Mouse (Mus musculus) liver, postnatal 0 days (tissue): ENCODE results near the gene Gm20388. TPM values are rescaled to one million over a fixed set of nuclear protein-coding genes. Genes with fewer than 3 reads are reported as not detected.
A peak's percentile ranks its signal among the peaks of the same experiment; 100 is the strongest.
"Not testable (repeated sequence)": the region's sequence is repeated elsewhere in the genome, so short reads cannot be mapped to it uniquely, and the experiment has no call there.

Experiments
- ATAC-seq: fragments of 200-750 bp; cut with Nextera tagmentation; 2 replicates; pipeline ENCODE4 v1.8.0; 2017; ENCODE audit warnings: mild to moderate bottlenecking, moderate library complexity
- DNase-seq: peaks from one replicate; pipeline ENCODE4 v3.0.0-alpha.2; 2016
- H3K27ac ChIP-seq: fragments of 300-500 bp; sonication (generic); 2 replicates; pipeline ENCODE4 v1.5.1; 2014; ENCODE audit warnings: antibody characterized with exemption, moderate library complexity, mild to moderate bottlenecking, low read depth
- H3K27me3 ChIP-seq: fragments of 300-500 bp; sonication (generic); 2 replicates; pipeline ENCODE4 v1.6.1; 2014; ENCODE audit warnings: low read length, control low read depth, mixed read lengths; ENCODE audit not compliant: insufficient read depth
- H3K36me3 ChIP-seq: fragments of 300-500 bp; sonication (generic); replicated peaks from 2 replicates; pipeline ENCODE4 v1.6.1; 2014; ENCODE audit warnings: mild to moderate bottlenecking, control low read depth, low read length, moderate library complexity, mixed read lengths; ENCODE audit not compliant: insufficient read depth
- H3K4me1 ChIP-seq: fragments of 300-500 bp; sonication (generic); 2 replicates; pipeline ENCODE4 v1.6.1; 2014; ENCODE audit warnings: antibody characterized with exemption, mild to moderate bottlenecking, control low read depth; ENCODE audit not compliant: insufficient read depth
- H3K4me2 ChIP-seq: fragments of 300-500 bp; sonication (generic); 2 replicates; pipeline ENCODE4 v1.6.1; 2014; ENCODE audit warnings: low read depth, mild to moderate bottlenecking, low read length, moderate library complexity, mixed read lengths
- H3K4me3 ChIP-seq: fragments of 300-500 bp; sonication (generic); 2 replicates; pipeline ENCODE4 v1.5.1; 2014; ENCODE audit warnings: low read depth, low read length
- H3K9ac ChIP-seq: fragments of 300-500 bp; sonication (generic); replicated peaks from 2 replicates; pipeline ENCODE4 v1.6.1; 2014; ENCODE audit warnings: mild to moderate bottlenecking, moderate library complexity
- H3K9me3 ChIP-seq: fragments of 300-500 bp; sonication (generic); 2 replicates; pipeline ENCODE4 v1.6.1; 2016; ENCODE audit warnings: mild to moderate bottlenecking, control low read depth, low read length, mixed read lengths
- CTCF ChIP-seq: sonication (generic); IDR thresholded peaks from 2 replicates; pipeline ENCODE4 v1.5.1; 2016; ENCODE audit warnings: antibody characterized with exemption, low read depth
- EP300 ChIP-seq: IDR thresholded peaks from 2 replicates; pipeline ENCODE4 v1.6.1; 2016; ENCODE audit warnings: antibody characterized with exemption, low read depth, mild to moderate bottlenecking
- WGBS: fragments of 180-500 bp; shearing (Covaris S2); extraction: QIAGEN DNeasy Blood & Tissue Kit; methylation state at CpG from one replicate; pipeline ENCODE4 v1.1.7; 2014; ENCODE audit not compliant: insufficient replicate concordance; 5-methylcytosine and 5-hydroxymethylcytosine counted together
- polyA plus RNA-seq: library from polyadenylated mRNA; unstranded; fragments of >200 nt; fragmentation: Nextera tagmentation; extraction: Ambion mirVana; gene quantifications from 2 replicates; pipeline ENCODE4 v1.2.1, GENCODE M21; 2015

Gm20388 gene
- polyA plus RNA-seq, 1 experiment from 2014 or later = not detected

GRCm38 (mm10) chr8:123959473-123959872 lies 4048.8 kb downstream of the Gm20388 start:
- Histone ChIP-seq H3K9ac (no peak overlapping the region), H3K4me2 (0 out of 2 replicates have a peak overlapping the region, but pooled peaks have one; percentile 2), H3K36me3 (peaks cover 94% of the 10 kb centered on the region), H3K27ac (no peak overlapping the region), H3K9me3 (no peaks in the 10 kb centered on the region), H3K4me1 (no peaks in the 10 kb centered on the region; the same call in 1 of the 2 replicates), H3K27me3 (no peaks in the 10 kb centered on the region), H3K4me3 (no peak overlapping the region)
- DNase-seq (no peak), ATAC-seq (peak; percentile 18; the same call in 1 of the 2 replicates)
- 85% methylated on average over 6 of the region's 6 CpGs for WGBS
- no peak for TF ChIP-seq EP300
- no peak for TF ChIP-seq CTCF

- DNase-seq = no peak
- Histone ChIP-seq H3K27me3 (no peaks in the 10 kb centered on the region), H3K4me2 (no peak overlapping the region), H3K36me3 (peaks cover 94% of the 10 kb centered on the region), H3K9ac (no peak overlapping the region), H3K9me3 (no peaks in the 10 kb centered on the region), H3K4me3 (no peak overlapping the region), H3K4me1 (no peaks in the 10 kb centered on the region; the same call in 1 of the 2 replicates), H3K27ac (no peak overlapping the region)
- TF ChIP-seq CTCF = no peak
- no peak for TF ChIP-seq EP300
- ATAC-seq = no peak
- WGBS = 81% methylated on average over 9 of the region's 9 CpGs
Measured at GRCm38 (mm10) chr8:123960056-123960455, 4049.4 kb downstream of the Gm20388 start.

DNA sequence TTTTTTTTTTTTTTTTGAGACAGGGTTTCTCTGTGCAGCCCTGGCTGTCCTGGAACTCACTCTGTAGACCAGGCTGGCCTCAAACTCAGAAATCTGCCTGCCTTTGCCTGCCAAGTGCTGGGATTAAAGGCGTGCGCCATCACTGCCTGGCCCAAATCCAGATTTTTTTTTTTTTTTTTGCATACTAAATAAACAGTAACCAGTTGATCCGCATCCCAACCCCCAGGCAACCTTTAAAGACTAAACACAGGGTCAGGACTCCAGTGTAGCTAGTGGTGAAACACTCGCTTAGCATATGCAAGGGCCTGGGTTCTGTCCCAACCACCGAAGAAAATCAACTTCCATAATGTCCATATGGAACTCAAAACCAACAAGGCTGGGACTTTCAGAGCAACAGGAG lies 4049.9 kb downstream of the Gm20388 start:
- not testable (repeated sequence) for DNase-seq, H3K9me3 ChIP-seq, H3K27ac ChIP-seq, H3K4me2 ChIP-seq, H3K9ac ChIP-seq, H3K4me3 ChIP-seq, H3K4me1 ChIP-seq, H3K27me3 ChIP-seq
- ATAC-seq = peak; percentile 49; the same call in 1 of the 2 replicates
- WGBS = 70% methylated on average over 5 of the region's 5 CpGs
- peaks cover 93% of the 10 kb centered on the region for H3K36me3 ChIP-seq

- Histone ChIP-seq H3K27me3 (no peaks in the 10 kb centered on the region), H3K36me3 (peaks cover 93% of the 10 kb centered on the region), H3K9ac (no peak overlapping the region), H3K4me2 (no peak overlapping the region), H3K27ac (no peak overlapping the region), H3K9me3 (no peaks in the 10 kb centered on the region), H3K4me3 (no peak overlapping the region), H3K4me1 (no peaks in the 10 kb centered on the region; the same call in 1 of the 2 replicates)
- WGBS = 78% methylated on average over 1 of the region's 1 CpGs
- DNase-seq = no peak
- TF ChIP-seq EP300 = no peak
- no peak for TF ChIP-seq CTCF
- no peak for ATAC-seq
Measured at GRCm38 (mm10) chr8:123961371-123961770, 4050.7 kb downstream of the Gm20388 start.

GRCm38 (mm10) chr8:123966896-123967295 lies 4056.3 kb downstream of the Gm20388 start:
- 70% methylated on average over 2 of the region's 2 CpGs for WGBS
- Histone ChIP-seq H3K27ac (no peak overlapping the region), H3K4me1 (peaks cover 4% of the 10 kb centered on the region; the same call in 1 of the 2 replicates), H3K27me3 (no peaks in the 10 kb centered on the region), H3K36me3 (peaks cover 93% of the 10 kb centered on the region), H3K4me3 (no peak overlapping the region), H3K4me2 (no peak overlapping the region), H3K9ac (no peak overlapping the region), H3K9me3 (no peaks in the 10 kb centered on the region)
- DNase-seq (no peak), ATAC-seq (0 out of 2 replicates have a peak, but pooled peaks have one; percentile 38)
- peak; percentile 57 for TF ChIP-seq CTCF
- TF ChIP-seq EP300 = no peak

DNA sequence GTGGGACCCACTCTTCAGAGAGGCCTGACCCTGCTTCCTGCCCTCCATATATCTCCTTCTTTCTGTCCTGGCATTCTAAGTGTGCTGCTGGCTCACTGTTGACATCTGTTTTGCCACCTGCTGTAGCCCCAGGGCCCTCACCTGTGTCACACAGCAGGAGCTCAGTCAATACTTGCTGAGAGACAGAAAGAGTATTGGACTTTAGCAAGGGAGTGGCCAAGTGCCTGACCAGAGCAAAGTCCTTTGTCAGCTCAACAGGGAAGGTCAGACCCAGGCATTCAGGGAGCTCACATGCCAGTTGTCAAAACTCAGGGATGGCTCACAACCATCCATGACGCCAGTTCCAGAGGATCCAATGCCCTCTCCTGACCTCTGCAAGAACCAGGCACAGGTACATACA lies 4062.9 kb downstream of the Gm20388 start:
- Histone ChIP-seq H3K9ac (no peak overlapping the region), H3K4me3 (no peak overlapping the region), H3K27ac (peak overlapping the region; percentile 81), H3K4me1 (peaks cover 26% of the 10 kb centered on the region), H3K27me3 (no peaks in the 10 kb centered on the region), H3K9me3 (no peaks in the 10 kb centered on the region), H3K36me3 (peaks cover 72% of the 10 kb centered on the region), H3K4me2 (no peak overlapping the region)
- TF ChIP-seq CTCF (no peak), EP300 (peak; percentile 46)
- WGBS = 65% methylated on average over 1 of the region's 1 CpGs
- ATAC-seq (peak; percentile 88), DNase-seq (peak; percentile 37)
